Mouse (Mus musculus): ENCODE measurements around the gene Nap1l4. TPM values are rescaled to one million over a fixed set of nuclear protein-coding genes. Genes with fewer than 3 reads are reported as not detected.
A peak's percentile ranks its signal among the peaks of the same experiment; 100 is the strongest.

Nap1l4 gene
- polyA plus RNA-seq, 1 experiment from 2014 or later, result 151 TPM

DNA sequence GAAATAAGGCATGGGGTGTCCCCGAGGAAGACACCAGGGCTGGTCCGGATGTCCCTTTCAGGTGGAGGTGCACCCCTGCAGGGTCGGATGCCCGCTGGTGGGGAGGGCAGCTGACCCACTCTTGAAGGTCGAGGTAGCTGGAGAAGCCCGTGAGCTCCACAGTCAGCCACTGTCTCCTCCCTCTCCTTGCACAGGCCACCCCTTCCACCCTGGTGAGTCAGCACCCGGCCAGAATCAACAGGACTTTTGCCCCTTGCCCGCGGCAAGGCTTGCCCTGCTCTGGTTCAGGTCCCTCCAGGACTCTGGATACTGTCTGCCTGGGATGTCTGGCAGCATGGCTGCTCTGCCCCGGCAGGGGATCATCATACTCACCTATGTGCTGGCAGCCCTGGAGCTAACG is 73.0 kb downstream of the Nap1l4 start:
- no peaks in the 10 kb centered on the region for H3K27me3 ChIP-seq (ENCODE audit: control insufficient read depth, insufficient read depth, low read length)
- no peak overlapping the region for H3K9ac ChIP-seq
- DNase-seq (ENCODE audit: low spot score) (no peak), ATAC-seq (ENCODE audit: low FRiP score) (no peak)
- no peak overlapping the region for H3K4me3 ChIP-seq (replicated peaks; ENCODE audit: low read length)
- H3K4me2 ChIP-seq (replicated peaks), result no peak overlapping the region
- H3K36me3 ChIP-seq (replicated peaks; ENCODE audit: control insufficient read depth, insufficient read depth), result no peaks in the 10 kb centered on the region
- H3K4me1 ChIP-seq (replicated peaks; ENCODE audit: control insufficient read depth, insufficient read depth, low read length), result no peaks in the 10 kb centered on the region
- 83% methylated on average over 11 of the region's 11 CpGs for WGBS
- H3K27ac ChIP-seq, result no peak overlapping the region
- no peaks in the 10 kb centered on the region for H3K9me3 ChIP-seq (ENCODE audit: control insufficient read depth, low read length)

DNA sequence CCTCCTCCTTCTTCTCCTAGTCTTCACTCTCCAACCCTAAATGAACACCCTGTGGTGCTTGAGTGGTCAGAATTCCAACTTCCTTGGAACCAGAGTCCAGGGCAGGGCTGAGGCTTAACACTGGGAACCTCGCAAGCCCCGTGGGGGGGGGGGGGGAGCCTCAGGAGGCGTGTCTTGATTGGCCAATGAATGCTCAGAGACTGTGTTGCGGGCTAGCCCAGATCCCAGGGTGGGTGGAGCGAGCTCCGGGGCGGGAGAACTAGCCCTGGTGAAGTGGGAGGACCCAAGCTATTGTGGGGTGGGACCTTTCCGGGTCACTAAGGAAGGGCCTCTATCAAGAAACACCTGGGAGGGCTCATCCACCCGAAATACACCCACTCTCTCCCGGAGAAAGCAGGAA is 74.1 kb downstream of the Nap1l4 start:
- H3K27ac ChIP-seq, result no peak overlapping the region
- no peaks in the 10 kb centered on the region for H3K36me3 ChIP-seq (replicated peaks; ENCODE audit: control insufficient read depth, insufficient read depth)
- H3K9me3 ChIP-seq (ENCODE audit: control insufficient read depth, low read length), result no peaks in the 10 kb centered on the region
- H3K9ac ChIP-seq, result no peak overlapping the region
- no peak overlapping the region for H3K4me3 ChIP-seq (replicated peaks; ENCODE audit: low read length)
- no peaks in the 10 kb centered on the region for H3K27me3 ChIP-seq (ENCODE audit: control insufficient read depth, insufficient read depth, low read length)
- 25% methylated on average over 10 of the region's 10 CpGs for WGBS
- H3K4me1 ChIP-seq (replicated peaks; ENCODE audit: control insufficient read depth, insufficient read depth, low read length), result no peaks in the 10 kb centered on the region
- ATAC-seq (ENCODE audit: low FRiP score), result no peak
- H3K4me2 ChIP-seq (replicated peaks), result no peak overlapping the region
- no peak for DNase-seq (ENCODE audit: low spot score)

DNA sequence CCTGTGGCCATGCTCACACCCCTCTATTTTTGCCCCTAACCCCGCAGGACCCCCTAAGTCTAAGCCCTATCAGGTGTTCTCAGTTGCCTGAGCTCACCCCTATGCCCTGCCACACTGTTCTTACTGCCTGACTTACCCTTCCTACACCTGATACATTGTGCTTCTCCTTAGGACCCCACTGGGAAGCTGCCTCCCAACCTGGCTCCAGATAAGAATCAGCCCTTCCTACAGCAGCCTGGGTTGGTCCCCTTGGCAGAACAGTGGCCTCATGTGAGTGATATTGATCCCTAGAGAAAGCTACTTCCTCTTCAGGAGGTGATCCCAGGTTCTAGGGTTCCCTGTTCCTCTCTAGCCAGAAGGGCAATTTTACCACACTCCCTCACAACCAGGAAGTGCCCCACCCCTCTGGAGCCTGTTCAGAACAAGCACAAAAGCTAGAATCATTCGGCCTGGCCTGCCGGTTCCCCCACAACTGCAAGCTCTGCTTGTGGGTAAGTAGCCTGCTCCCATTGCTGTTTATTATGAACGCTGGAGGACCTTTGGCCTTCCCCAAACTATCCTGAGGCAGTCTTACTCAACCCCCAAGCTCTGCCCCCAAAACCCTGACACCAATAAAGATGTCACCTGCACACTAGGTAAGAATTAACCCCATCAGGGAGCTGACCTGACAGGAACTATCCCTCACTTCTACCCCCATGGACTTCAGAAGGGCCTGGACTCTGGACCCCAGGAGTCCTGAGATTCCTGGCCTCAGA is 75.4 kb downstream of the Nap1l4 start, which contains the start of gene Slc22a18:
Slc22a18 (plus strand) TSS at position 390 of the 755 bp plus-strand sequence.
- no peaks in the 10 kb centered on the region for H3K9me3 ChIP-seq (ENCODE audit: control insufficient read depth, low read length)
- H3K27me3 ChIP-seq (ENCODE audit: control insufficient read depth, insufficient read depth, low read length), result no peaks in the 10 kb centered on the region
- WGBS, result 44% methylated on average over 4 of the region's 4 CpGs

DNA sequence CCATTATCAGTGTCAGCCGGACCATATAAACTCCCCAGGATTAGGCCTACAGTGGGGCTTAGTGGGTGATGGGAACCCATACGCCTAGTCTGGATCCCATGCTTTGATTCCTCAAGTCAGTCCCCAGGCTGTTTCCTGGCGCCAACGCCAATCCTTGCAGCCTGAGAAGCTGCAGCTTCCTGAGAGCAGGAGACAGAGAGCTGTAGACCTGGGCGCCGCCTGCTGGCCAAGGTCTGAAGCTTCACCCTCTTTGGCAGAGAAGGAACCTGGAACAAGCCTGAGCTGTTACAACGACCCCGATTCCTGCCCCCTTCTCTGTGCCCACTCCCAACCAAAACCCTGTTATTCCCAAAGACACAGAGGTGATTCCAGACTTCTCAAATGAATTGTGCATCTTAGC is 79.0 kb downstream of the Nap1l4 start:
- WGBS, result 21% methylated on average over 8 of the region's 8 CpGs
- no peak overlapping the region for H3K4me2 ChIP-seq (replicated peaks)
- H3K4me1 ChIP-seq (replicated peaks; ENCODE audit: control insufficient read depth, insufficient read depth, low read length), result peaks cover 14% of the 10 kb centered on the region
- DNase-seq (ENCODE audit: low spot score) (peak; percentile 85), ATAC-seq (ENCODE audit: low FRiP score) (no peak; the same call in 1 of the 2 replicates)
- H3K9ac ChIP-seq, result no peak overlapping the region
- H3K4me3 ChIP-seq (replicated peaks; ENCODE audit: low read length), result no peak overlapping the region
- no peaks in the 10 kb centered on the region for H3K36me3 ChIP-seq (replicated peaks; ENCODE audit: control insufficient read depth, insufficient read depth)
- H3K9me3 ChIP-seq (ENCODE audit: control insufficient read depth, low read length), result no peaks in the 10 kb centered on the region
- no peaks in the 10 kb centered on the region for H3K27me3 ChIP-seq (ENCODE audit: control insufficient read depth, insufficient read depth, low read length)
- no peak overlapping the region for H3K27ac ChIP-seq

More for the DNA sequence above, 75.4 kb downstream of the Nap1l4 start, which contains the start of gene Slc22a18:
- no peak within 1 kb of the TSS for H3K27ac ChIP-seq
- H3K9ac ChIP-seq, result no peak within 1 kb of the TSS
- no peaks in the 10 kb centered on the region for H3K4me1 ChIP-seq (replicated peaks; ENCODE audit: control insufficient read depth, insufficient read depth, low read length)
- no peak within 1 kb of the TSS for H3K4me3 ChIP-seq (replicated peaks; ENCODE audit: low read length)
- ATAC-seq (ENCODE audit: low FRiP score) (no peak), DNase-seq (ENCODE audit: low spot score) (no peak)
- H3K4me2 ChIP-seq (replicated peaks), result no peak within 1 kb of the TSS
- no peaks in the 10 kb centered on the region for H3K36me3 ChIP-seq (replicated peaks; ENCODE audit: control insufficient read depth, insufficient read depth)

DNA sequence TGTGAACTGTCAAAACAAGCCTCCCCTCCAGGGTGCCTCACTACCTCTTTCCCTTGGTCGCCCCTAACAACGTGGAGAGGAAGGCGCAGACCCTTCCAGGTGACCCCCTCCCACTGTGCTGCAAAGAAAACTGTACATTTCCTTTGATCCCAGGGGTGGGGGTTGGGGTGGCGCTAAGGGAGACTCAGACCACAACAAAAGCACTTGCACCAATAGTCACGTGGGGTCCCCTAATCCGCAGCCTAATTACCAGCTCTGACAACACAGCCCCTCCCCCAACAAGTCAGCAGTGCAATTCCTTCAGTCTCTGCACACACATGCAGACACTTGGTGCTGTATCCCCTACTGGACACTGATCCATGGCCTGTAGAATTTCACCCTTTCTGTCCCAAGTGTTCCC is 81.2 kb downstream of the Nap1l4 start:
- no peak overlapping the region for H3K9ac ChIP-seq
- H3K4me1 ChIP-seq (replicated peaks; ENCODE audit: control insufficient read depth, insufficient read depth, low read length), result peaks cover 21% of the 10 kb centered on the region
- DNase-seq (ENCODE audit: low spot score) (no peak), ATAC-seq (ENCODE audit: low FRiP score) (no peak)
- H3K4me2 ChIP-seq (replicated peaks), result no peak overlapping the region
- no peak overlapping the region for H3K4me3 ChIP-seq (replicated peaks; ENCODE audit: low read length)
- WGBS, result 5% methylated on average over 6 of the region's 6 CpGs
- H3K9me3 ChIP-seq (ENCODE audit: control insufficient read depth, low read length), result no peaks in the 10 kb centered on the region
- H3K27ac ChIP-seq, result no peak overlapping the region
- no peaks in the 10 kb centered on the region for H3K36me3 ChIP-seq (replicated peaks; ENCODE audit: control insufficient read depth, insufficient read depth)
- H3K27me3 ChIP-seq (ENCODE audit: control insufficient read depth, insufficient read depth, low read length), result peaks cover 4% of the 10 kb centered on the region; the same call in 1 of the 2 replicates

DNA sequence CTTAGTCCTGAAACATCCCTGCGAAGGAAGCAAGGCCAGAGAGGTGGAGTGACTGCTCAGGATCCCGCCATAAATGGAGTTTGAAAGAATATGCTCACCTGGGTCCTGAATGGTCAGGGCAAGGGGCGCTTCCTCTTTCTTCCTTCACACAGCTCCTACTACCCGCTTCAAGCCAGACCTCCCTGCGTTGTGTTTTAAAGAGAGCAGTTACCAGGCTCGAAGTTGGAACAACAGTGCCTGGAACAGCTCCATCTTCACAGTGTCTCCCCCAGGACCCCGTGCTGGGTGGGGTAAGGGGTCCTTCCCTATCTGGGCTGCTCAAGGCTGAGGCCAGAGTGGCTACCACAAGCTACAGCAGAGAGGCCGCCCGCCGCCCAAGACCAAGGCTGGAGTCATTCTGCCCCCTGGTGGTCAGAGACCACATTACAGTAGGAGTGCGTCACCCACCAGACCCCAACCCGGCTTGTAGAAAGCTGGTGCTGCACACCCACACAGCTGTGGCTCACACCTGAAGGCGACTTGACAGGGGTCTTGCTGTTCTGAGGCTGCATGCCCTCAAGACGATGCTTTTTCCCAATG is 82.7 kb downstream of the Nap1l4 start:
- peaks cover 4% of the 10 kb centered on the region; the same call in 1 of the 2 replicates for H3K27me3 ChIP-seq (ENCODE audit: control insufficient read depth, insufficient read depth, low read length)
- DNase-seq (ENCODE audit: low spot score) (peak; percentile 91), ATAC-seq (ENCODE audit: low FRiP score) (peak; percentile 29; the same call in 1 of the 2 replicates)
- no peaks in the 10 kb centered on the region for H3K36me3 ChIP-seq (replicated peaks; ENCODE audit: control insufficient read depth, insufficient read depth)
- no peak overlapping the region for H3K27ac ChIP-seq
- no peak overlapping the region for H3K4me3 ChIP-seq (replicated peaks; ENCODE audit: low read length)
- H3K4me2 ChIP-seq (replicated peaks), result no peak overlapping the region
- peaks cover 21% of the 10 kb centered on the region for H3K4me1 ChIP-seq (replicated peaks; ENCODE audit: control insufficient read depth, insufficient read depth, low read length)
- no peak overlapping the region for H3K9ac ChIP-seq
- H3K9me3 ChIP-seq (ENCODE audit: control insufficient read depth, low read length), result no peaks in the 10 kb centered on the region
- WGBS, result 35% methylated on average over 14 of the region's 14 CpGs

DNA sequence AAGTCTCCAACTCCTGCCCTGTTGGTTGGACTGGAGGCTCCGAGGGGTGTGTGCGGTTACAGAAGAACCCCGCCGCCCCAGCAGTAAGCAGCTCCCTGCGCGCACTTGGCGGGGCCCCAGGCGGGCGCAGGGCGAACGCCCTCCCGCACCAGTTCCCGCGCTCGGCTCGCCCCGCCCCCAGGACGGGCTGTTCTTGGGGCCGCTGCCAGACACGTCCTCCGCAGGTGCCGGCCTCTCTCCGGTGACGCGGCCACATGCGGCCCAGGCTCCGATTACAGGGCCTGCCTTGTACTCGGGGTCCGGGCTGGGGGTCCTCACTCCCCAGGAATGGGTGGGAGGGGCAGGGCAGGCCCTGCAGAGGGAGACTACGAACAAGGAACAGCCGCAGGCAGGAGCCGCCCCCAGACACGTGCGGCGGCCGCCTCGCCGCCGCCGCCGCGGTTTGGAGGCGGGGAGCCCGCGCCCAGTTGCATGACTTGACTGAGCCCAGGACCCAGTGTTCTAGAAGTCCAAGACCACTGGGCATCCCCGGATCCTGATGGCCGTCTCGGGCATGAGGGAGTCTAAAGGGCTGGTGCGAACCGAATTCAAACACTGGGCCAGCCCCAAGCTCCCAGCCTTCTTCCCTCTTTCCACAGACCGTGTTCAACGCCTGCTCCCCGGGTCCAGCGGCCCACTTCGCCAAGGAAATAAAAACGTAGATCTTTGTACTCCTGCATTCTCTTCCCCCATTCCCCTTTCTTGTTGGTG is 83.9 kb downstream of the Nap1l4 start:
- Histone ChIP-seq H3K36me3 (replicated peaks; ENCODE audit: control insufficient read depth, insufficient read depth) (no peaks in the 10 kb centered on the region), H3K4me2 (replicated peaks) (peak overlapping the region; percentile 67), H3K27me3 (ENCODE audit: control insufficient read depth, insufficient read depth, low read length) (peaks cover 4% of the 10 kb centered on the region; the same call in 1 of the 2 replicates), H3K9ac (peak overlapping the region; percentile 44; the same call in 1 of the 2 replicates), H3K27ac (no peak overlapping the region), H3K4me1 (replicated peaks; ENCODE audit: control insufficient read depth, insufficient read depth, low read length) (peaks cover 21% of the 10 kb centered on the region), H3K4me3 (replicated peaks; ENCODE audit: low read length) (peak overlapping the region; percentile 27), H3K9me3 (ENCODE audit: control insufficient read depth, low read length) (peaks cover 11% of the 10 kb centered on the region; the same call in 1 of the 2 replicates)
- ATAC-seq (ENCODE audit: low FRiP score) (no peak), DNase-seq (ENCODE audit: low spot score) (no peak)
- WGBS, result 22% methylated on average over 56 of the region's 56 CpGs

DNA sequence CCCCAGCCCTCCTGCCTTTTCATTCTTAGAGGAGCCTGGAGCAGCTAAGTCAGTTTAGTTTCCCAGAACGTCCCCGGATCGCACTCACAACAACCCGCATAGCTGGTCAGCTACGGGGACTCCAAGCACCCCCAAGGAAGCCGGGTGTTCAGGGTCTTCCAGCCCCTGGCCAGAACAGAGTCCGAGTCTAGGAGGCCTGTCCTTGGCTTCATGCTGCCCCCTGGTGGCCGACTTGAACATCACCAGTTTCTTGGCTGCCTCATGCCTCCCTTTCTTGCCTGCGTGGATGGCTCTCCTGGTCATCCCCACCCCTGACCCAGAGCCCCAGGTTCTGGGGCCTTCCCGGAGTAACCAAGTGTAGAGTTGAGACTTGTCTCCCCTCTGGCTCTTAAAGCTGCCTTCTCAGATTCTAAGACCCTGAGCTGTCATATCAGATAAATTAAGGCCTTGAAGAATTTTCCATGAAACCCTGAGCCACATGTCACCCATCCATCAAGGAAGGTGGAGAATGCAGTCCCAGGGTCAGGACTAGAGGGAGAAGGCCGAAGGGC is 85.0 kb downstream of the Nap1l4 start:
- Histone ChIP-seq H3K27me3 (ENCODE audit: control insufficient read depth, insufficient read depth, low read length) (peaks cover 4% of the 10 kb centered on the region; the same call in 1 of the 2 replicates), H3K4me1 (replicated peaks; ENCODE audit: control insufficient read depth, insufficient read depth, low read length) (peaks cover 21% of the 10 kb centered on the region), H3K36me3 (replicated peaks; ENCODE audit: control insufficient read depth, insufficient read depth) (no peaks in the 10 kb centered on the region), H3K9ac (0 out of 2 replicates have a peak overlapping the region, but pooled peaks have one; percentile 44), H3K9me3 (ENCODE audit: control insufficient read depth, low read length) (peaks cover 21% of the 10 kb centered on the region; the same call in 1 of the 2 replicates), H3K27ac (no peak overlapping the region), H3K4me2 (replicated peaks) (no peak overlapping the region; the same call in 1 of the 2 replicates), H3K4me3 (replicated peaks; ENCODE audit: low read length) (no peak overlapping the region)
- ATAC-seq (ENCODE audit: low FRiP score) (no peak), DNase-seq (ENCODE audit: low spot score) (peak; percentile 88)
- 34% methylated on average over 11 of the region's 11 CpGs for WGBS

Data from hindbrain, embryonic 14.5 days (tissue).